Comparison of ENCODE assay signal across 11 mouse cellular contexts in the genomic region with DNA sequence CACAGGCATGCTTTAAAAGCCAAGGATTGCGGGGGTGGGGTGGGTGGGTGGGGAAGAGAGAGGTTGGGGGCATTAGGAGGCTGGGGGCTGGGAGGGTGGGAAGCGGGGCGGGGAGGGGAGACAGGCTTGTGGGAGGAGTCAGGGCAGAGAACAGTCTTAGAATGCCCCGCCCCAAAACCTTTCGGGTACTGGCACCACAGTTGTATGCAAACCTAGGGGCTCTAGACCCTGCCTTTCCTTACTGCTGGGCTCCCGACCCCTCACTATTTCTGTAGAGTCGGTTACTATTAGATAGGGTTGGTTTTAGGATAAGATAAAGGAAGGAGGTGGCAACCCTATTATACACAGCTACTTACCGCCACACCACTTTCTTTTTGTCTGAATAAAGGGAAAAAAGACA.
DNase-seq lines count a peak whose midpoint lies in the region; ATAC-seq lines count a peak whose summit lies in the region.
"Had no signal": no experiment of that assay in that cellular context is flagged by ENCODE, and none has a peak within 500 bp of the region (broad histone marks: within the 10 kb centered on the region; RNA-seq: fewer than 3 reads in every experiment).

No protein-coding gene starts in this region.

- no peak overlapping the region for H3K4me3 ChIP-seq in hindbrain, embryonic 16.5 days (ENCODE audit: low read length)
- no peak overlapping the region for H3K4me3 ChIP-seq in hindbrain, embryonic 14.5 days (replicated peaks; ENCODE audit: low read length)
- H3K4me3 ChIP-seq in neural tube, embryonic 12.5 days = no peak overlapping the region
- no peak overlapping the region for H3K4me3 ChIP-seq in forebrain, embryonic 15.5 days
- H3K4me3 ChIP-seq: heart, embryonic 15.5 days; midbrain, embryonic 10.5 days had no signal

- H3K4me2 ChIP-seq in hindbrain, embryonic 16.5 days (ENCODE audit: low read length) = no peak overlapping the region
- no peak overlapping the region for H3K4me2 ChIP-seq in hindbrain, embryonic 14.5 days (replicated peaks)
- H3K4me2 ChIP-seq in neural tube, embryonic 12.5 days (replicated peaks) = no peak overlapping the region
- no peak overlapping the region for H3K4me2 ChIP-seq in forebrain, embryonic 15.5 days (replicated peaks)

- 49% methylated on average over 8 of the region's 8 CpGs for WGBS in hindbrain, embryonic 16.5 days
- 68% methylated on average over 8 of the region's 8 CpGs for WGBS in hindbrain, embryonic 14.5 days
- whole genome bisulfite sequencing in neural tube, embryonic 12.5 days = 45% methylated on average over 8 of the region's 8 CpGs
- WGBS in forebrain, embryonic 15.5 days = 47% methylated on average over 8 of the region's 8 CpGs

- peak; percentile 14 for DNase-seq in CD4-positive, CD25-positive, alpha-beta regulatory T cell, adult 2 months (ENCODE audit: low read depth, low spot score)
- no peak for DNase-seq in hindbrain, embryonic 14.5 days (ENCODE audit: low spot score)
- no peak for DNase-seq in neural tube, embryonic 10.5 days (ENCODE audit: extremely low spot score, low spot score)
- peak; percentile 38 for DNase-seq in thymus, postnatal 4 days
- DNase-seq: cerebellum, adult 18-20 months had no signal

- H3K9ac ChIP-seq in hindbrain, embryonic 16.5 days (ENCODE audit: low read depth, low read length) = no peak overlapping the region
- H3K9ac ChIP-seq in hindbrain, embryonic 14.5 days = no peak overlapping the region
- H3K9ac ChIP-seq in neural tube, embryonic 12.5 days = no peak overlapping the region
- no peak overlapping the region for H3K9ac ChIP-seq in forebrain, embryonic 15.5 days (replicated peaks)
- H3K9ac ChIP-seq: heart, embryonic 15.5 days had no signal

- H3K27me3 ChIP-seq in hindbrain, embryonic 16.5 days (replicated peaks; ENCODE audit: control insufficient read depth, insufficient read depth, low read length) = no peaks in the 10 kb centered on the region; the same call in 1 of the 2 replicates
- peaks cover 3% of the 10 kb centered on the region; the same call in 1 of the 2 replicates for H3K27me3 ChIP-seq in hindbrain, embryonic 14.5 days (ENCODE audit: control insufficient read depth, insufficient read depth, low read length)
- H3K27me3 ChIP-seq in neural tube, embryonic 12.5 days (replicated peaks) = no peaks in the 10 kb centered on the region
- H3K27me3 ChIP-seq in forebrain, embryonic 15.5 days = no peaks in the 10 kb centered on the region
- H3K27me3 ChIP-seq: heart, embryonic 15.5 days had no signal

- peaks cover 17% of the 10 kb centered on the region for H3K4me1 ChIP-seq in hindbrain, embryonic 16.5 days (ENCODE audit: control insufficient read depth, insufficient read depth, low read depth, low read length)
- peaks cover 4% of the 10 kb centered on the region; the same call in 1 of the 2 replicates for H3K4me1 ChIP-seq in hindbrain, embryonic 14.5 days (replicated peaks; ENCODE audit: control insufficient read depth, insufficient read depth, low read length)
- peaks cover 14% of the 10 kb centered on the region for H3K4me1 ChIP-seq in neural tube, embryonic 12.5 days
- 0 out of 2 replicates have a peak, but pooled peaks cover 4% of the 10 kb centered on the region for H3K4me1 ChIP-seq in forebrain, embryonic 15.5 days

- H3K9me3 ChIP-seq in hindbrain, embryonic 16.5 days (ENCODE audit: control insufficient read depth, low read length) = no peaks in the 10 kb centered on the region
- H3K9me3 ChIP-seq in hindbrain, embryonic 14.5 days (ENCODE audit: control insufficient read depth, low read length) = no peaks in the 10 kb centered on the region
- no peaks in the 10 kb centered on the region for H3K9me3 ChIP-seq in neural tube, embryonic 12.5 days
- no peaks in the 10 kb centered on the region for H3K9me3 ChIP-seq in forebrain, embryonic 15.5 days
- H3K9me3 ChIP-seq: heart, embryonic 15.5 days; midbrain, embryonic 10.5 days had no signal

- no peak for ATAC-seq in CD4-positive, CD25-positive, alpha-beta regulatory T cell, adult 4 months
- 0 out of 2 replicates have a peak, but pooled peaks have one; percentile 24 for ATAC-seq in hindbrain, embryonic 16.5 days
- no peak for ATAC-seq in hindbrain, embryonic 14.5 days (ENCODE audit: low FRiP score)
- peak; percentile 51; the same call in 1 of the 2 replicates for ATAC-seq in neural tube, embryonic 12.5 days (ENCODE audit: low FRiP score, low read depth)
- no peak for ATAC-seq in forebrain, embryonic 15.5 days (replicated peaks)

- H3K27ac ChIP-seq in hindbrain, embryonic 16.5 days (ENCODE audit: low read depth, low read length) = no peak overlapping the region
- H3K27ac ChIP-seq in hindbrain, embryonic 14.5 days = no peak overlapping the region
- H3K27ac ChIP-seq in neural tube, embryonic 12.5 days = no peak overlapping the region
- H3K27ac ChIP-seq in forebrain, embryonic 15.5 days (replicated peaks) = no peak overlapping the region
- H3K27ac ChIP-seq: heart, embryonic 15.5 days had no signal

- H3K36me3 ChIP-seq in hindbrain, embryonic 16.5 days (ENCODE audit: control insufficient read depth, insufficient read depth, low read length) = no peaks in the 10 kb centered on the region
- no peaks in the 10 kb centered on the region for H3K36me3 ChIP-seq in hindbrain, embryonic 14.5 days (replicated peaks; ENCODE audit: control insufficient read depth, insufficient read depth)
- no peaks in the 10 kb centered on the region for H3K36me3 ChIP-seq in neural tube, embryonic 12.5 days
- no peaks in the 10 kb centered on the region for H3K36me3 ChIP-seq in forebrain, embryonic 15.5 days
- H3K36me3 ChIP-seq: heart, embryonic 15.5 days; midbrain, embryonic 10.5 days had no signal

Comparison
In these comparisons a context has a peak if more than half of its experiments do, and no peak if none do; other contexts are left out.
1. ATAC-seq: peak in hindbrain, embryonic 16.5 days (single experiment) and neural tube, embryonic 12.5 days (single experiment); none in CD4-positive, CD25-positive, alpha-beta regulatory T cell, adult 4 months (single experiment), hindbrain, embryonic 14.5 days (single experiment) and forebrain, embryonic 15.5 days (single experiment).
2. DNase-seq: peak in CD4-positive, CD25-positive, alpha-beta regulatory T cell, adult 2 months (single experiment) and thymus, postnatal 4 days (single experiment); none in hindbrain, embryonic 14.5 days (single experiment) and neural tube, embryonic 10.5 days (single experiment).